Mouse (Mus musculus) lung, adult 2 months (tissue): ENCODE measurements at regions not wholly inside any gene's neighbourhood (a gene's known extent, or its start where the extent isn't known, plus 50 kb on each side); places are given as distances from the start of the nearest gene placed in this dataset.

ENCODE experiments used
- CTCF ChIP-seq: fragments of 200-500 bp; IDR thresholded peaks from 2 replicates; pipeline ENCODE4 v1.5.1; 2011; ENCODE audit warnings: mild to moderate bottlenecking, low read length, control low read depth; ENCODE audit not compliant: insufficient read depth
- POLR2A ChIP-seq: fragments of 200-500 bp; IDR thresholded peaks from 2 replicates; pipeline ENCODE4 v1.6.1; 2011; ENCODE audit warnings: low read depth, mild to moderate bottlenecking, control low read depth, low read length, borderline replicate concordance; ENCODE audit errors: extremely low read depth

GRCm38 (mm10) chr6:100069151-100069550 is 218.1 kb downstream of the Rybp start:
- TF ChIP-seq CTCF (no peak), POLR2A (no peak)
